Mouse (Mus musculus) erythroblast, embryonic 14.5 days (primary cell): ENCODE measurements around the gene Iqsec1.

Source experiments
- GATA1 ChIP-seq: IDR thresholded peaks from 2 replicates; pipeline ENCODE4 v1.6.1; 2012; ENCODE audit warnings: low read length, inconsistent platforms, mixed read lengths
- TAL1 ChIP-seq: IDR thresholded peaks from 3 replicates; pipeline ENCODE4 v1.6.1; 2012; ENCODE audit warnings: low read length, inconsistent platforms, mixed read lengths

DNA sequence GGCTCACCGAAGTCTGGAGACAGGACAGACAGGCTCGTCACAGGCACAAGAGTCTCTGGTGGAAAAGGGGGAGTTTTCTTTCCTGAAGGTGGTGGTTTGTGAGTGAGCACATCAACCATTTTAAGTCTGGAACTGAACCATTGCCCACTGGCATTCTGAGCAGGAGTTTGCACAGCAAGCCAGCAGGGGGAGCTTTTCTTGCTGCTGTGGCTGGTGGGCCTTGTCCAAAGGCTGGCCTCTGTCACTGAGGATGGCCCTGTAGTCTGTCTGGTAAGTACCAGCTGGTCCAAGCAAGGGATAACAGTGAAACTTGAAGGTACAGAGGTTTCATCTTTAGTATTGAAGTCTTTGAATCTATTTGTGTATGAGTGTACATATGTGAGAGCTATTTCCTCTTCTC is 334.7 kb downstream of the Iqsec1 start:
- TF ChIP-seq GATA1 = no peak
- no peak for TF ChIP-seq TAL1
